9 mouse cellular contexts compared by ENCODE assay signal in the genomic region with DNA sequence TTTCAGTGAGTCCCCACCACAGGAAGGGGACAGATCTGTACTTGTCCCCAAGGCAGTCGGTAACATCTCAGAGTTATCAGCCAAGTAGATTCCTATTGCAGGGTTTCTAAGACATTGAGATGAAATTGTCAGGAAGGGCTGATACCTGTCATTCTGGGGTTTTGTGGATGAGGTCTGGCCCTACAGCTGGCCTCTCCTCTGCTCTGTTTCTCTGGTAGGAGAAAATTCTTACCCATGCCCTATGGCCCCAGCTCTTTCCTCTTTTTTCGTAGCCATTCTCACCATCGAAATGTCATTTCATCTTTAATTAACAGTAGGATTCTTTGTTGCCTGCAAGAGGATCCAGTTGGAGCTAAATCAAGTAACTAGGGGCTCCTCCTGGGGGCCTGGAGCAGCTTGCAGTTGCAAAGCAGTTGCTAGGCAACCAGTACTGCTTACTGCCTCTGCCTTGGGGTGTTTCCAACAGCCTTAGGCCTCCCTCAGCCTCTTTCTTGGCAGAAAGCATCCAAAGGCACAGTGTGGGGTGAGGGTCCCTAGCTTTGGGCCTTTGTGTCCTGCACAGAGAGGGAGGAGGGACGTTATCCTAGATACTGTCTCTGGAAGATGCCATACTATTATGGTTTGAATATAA. TPM values are rescaled to one million over a fixed set of nuclear protein-coding genes. Genes with fewer than 3 reads are reported as not detected.
DNase-seq lines count a peak whose midpoint lies in the region; ATAC-seq and TF ChIP-seq lines count a peak whose summit lies in the region.
"Had no signal": no experiment of that assay in that cellular context is flagged by ENCODE, and none has a peak within 500 bp of the region (broad histone marks: within the 10 kb centered on the region; RNA-seq: fewer than 3 reads in every experiment).

A gene (plus strand): TSS at position 427 of the 631 bp plus-strand sequence.

- peak; percentile 23; the same call in 1 of the 2 replicates for TF ChIP-seq CTCF in hindbrain, postnatal 0 days (IDR thresholded peaks at IDR 0.05; ENCODE audit: low read depth)

- H3K4me2 ChIP-seq in kidney, embryonic 14.5 days (replicated peaks; ENCODE audit: low read depth, low read length), result no peak within 1 kb of the TSS
- H3K4me2 ChIP-seq in hindbrain, postnatal 0 days (ENCODE audit: low read depth, low read length), result no peak within 1 kb of the TSS

- H3K27me3 ChIP-seq in kidney, embryonic 14.5 days (ENCODE audit: control insufficient read depth, insufficient read depth, low read length), result no peaks in the 10 kb centered on the region
- H3K27me3 ChIP-seq in embryonic facial prominence, embryonic 10.5 days (replicated peaks; ENCODE audit: low read depth, poor library complexity, severe bottlenecking), result 0 out of 2 replicates have a peak, but pooled peaks cover 4% of the 10 kb centered on the region
- H3K27me3 ChIP-seq in hindbrain, postnatal 0 days (ENCODE audit: insufficient read depth, low read length), result no peaks in the 10 kb centered on the region; the same call in 1 of the 2 replicates
- no peaks in the 10 kb centered on the region for H3K27me3 ChIP-seq in midbrain, embryonic 10.5 days (ENCODE audit: low read depth, poor library complexity, severe bottlenecking)

- peak within 1 kb of the TSS; percentile 66; the same call in 1 of the 2 replicates for H3K27ac ChIP-seq in kidney, embryonic 14.5 days (ENCODE audit: low read depth, low read length)
- H3K27ac ChIP-seq in embryonic facial prominence, embryonic 10.5 days (replicated peaks), result 0 out of 2 replicates have a peak within 1 kb of the TSS, but pooled peaks have one; percentile 51
- H3K27ac ChIP-seq in hindbrain, postnatal 0 days, result peak within 1 kb of the TSS; percentile 81
- H3K27ac ChIP-seq in midbrain, embryonic 10.5 days (replicated peaks), result peak within 1 kb of the TSS; percentile 73

- 53% methylated on average over 4 of the region's 4 CpGs for WGBS in kidney, embryonic 14.5 days
- WGBS in embryonic facial prominence, embryonic 10.5 days, result 52% methylated on average over 4 of the region's 4 CpGs
- 12% methylated on average over 4 of the region's 4 CpGs for WGBS in hindbrain, postnatal 0 days
- WGBS in midbrain, embryonic 10.5 days, result 35% methylated on average over 4 of the region's 4 CpGs

- H3K9ac ChIP-seq in kidney, embryonic 14.5 days (ENCODE audit: low read depth, low read length), result no peak within 1 kb of the TSS
- no peak within 1 kb of the TSS for H3K9ac ChIP-seq in hindbrain, postnatal 0 days (replicated peaks; ENCODE audit: low read length)

- H3K36me3 ChIP-seq in kidney, embryonic 14.5 days (ENCODE audit: control insufficient read depth, insufficient read depth, low read length), result no peaks in the 10 kb centered on the region
- no peaks in the 10 kb centered on the region for H3K36me3 ChIP-seq in embryonic facial prominence, embryonic 10.5 days (replicated peaks)
- no peaks in the 10 kb centered on the region for H3K36me3 ChIP-seq in hindbrain, postnatal 0 days (ENCODE audit: insufficient read depth, low read length)
- H3K36me3 ChIP-seq in midbrain, embryonic 10.5 days, result no peaks in the 10 kb centered on the region
- H3K36me3 ChIP-seq: G1E had no signal

- no peak for DNase-seq in kidney, postnatal 25 days
- no peak for DNase-seq in embryonic facial prominence, embryonic 10.5 days (ENCODE audit: low spot score)
- peak; percentile 94 for DNase-seq in hindbrain, postnatal 0 days (ENCODE audit: low spot score)
- DNase-seq in midbrain, embryonic 10.5 days (ENCODE audit: low spot score), result peak; percentile 46
- peak; percentile 8 to 34 for DNase-seq in thymus, postnatal 10 days (ENCODE audit: low spot score in 2 of 2)
- DNase-seq in gastrocnemius, postnatal 25 days, result no peak
- no peak for DNase-seq in c-Kit-positive CD71-positive TER-119-positive erythroid progenitor cells, embryonic 14.5 days (ENCODE audit: low spot score)

- ATAC-seq in kidney, embryonic 14.5 days (ENCODE audit: low FRiP score, low TSS enrichment), result peak; percentile 41; the same call in 1 of the 2 replicates
- peak; percentile 91 for ATAC-seq in hindbrain, postnatal 0 days

- no peak within 1 kb of the TSS for H3K4me3 ChIP-seq in kidney, embryonic 14.5 days (ENCODE audit: low read length)
- H3K4me3 ChIP-seq in embryonic facial prominence, embryonic 10.5 days, result no peak within 1 kb of the TSS
- H3K4me3 ChIP-seq in hindbrain, postnatal 0 days (ENCODE audit: low read length), result no peak within 1 kb of the TSS
- H3K4me3 ChIP-seq in midbrain, embryonic 10.5 days, result no peak within 1 kb of the TSS

- peaks cover 17% of the 10 kb centered on the region; the same call in 1 of the 2 replicates for H3K4me1 ChIP-seq in kidney, embryonic 14.5 days (ENCODE audit: control insufficient read depth, insufficient read depth, low read length)
- H3K4me1 ChIP-seq in embryonic facial prominence, embryonic 10.5 days, result peaks cover 22% of the 10 kb centered on the region
- H3K4me1 ChIP-seq in hindbrain, postnatal 0 days (ENCODE audit: insufficient read depth, low read length), result peaks cover 22% of the 10 kb centered on the region
- peaks cover 35% of the 10 kb centered on the region for H3K4me1 ChIP-seq in midbrain, embryonic 10.5 days

- no peaks in the 10 kb centered on the region for H3K9me3 ChIP-seq in kidney, embryonic 14.5 days (ENCODE audit: control insufficient read depth, low read length)
- no peaks in the 10 kb centered on the region for H3K9me3 ChIP-seq in embryonic facial prominence, embryonic 10.5 days
- H3K9me3 ChIP-seq in hindbrain, postnatal 0 days (ENCODE audit: low read length), result no peaks in the 10 kb centered on the region
- no peaks in the 10 kb centered on the region for H3K9me3 ChIP-seq in midbrain, embryonic 10.5 days (replicated peaks)
- H3K9me3 ChIP-seq: G1E had no signal

RNA-seq across cellular contexts. Expression of the gene that starts here (rescaled TPM):
- 0.85 and 1.7 TPM in 2 replicates for polyA plus RNA-seq in kidney, embryonic 14.5 days (2014; fragmentation: Nextera tagmentation; extraction: Ambion mirVana)
- polyA plus RNA-seq in embryonic facial prominence, embryonic 10.5 days (2016; fragmentation: Nextera tagmentation; extraction: Ambion mirVana), result 0.22 TPM in 1 of 2 replicates, not detected in the other
- total RNA-seq in hindbrain, postnatal 0 days (2014; rRNA removed), result 11.8 and 18.8 TPM in 2 replicates
- 12.3 and 13.9 TPM in 2 replicates for polyA plus RNA-seq in hindbrain, postnatal 0 days (2015; fragmentation: Nextera tagmentation; extraction: Ambion mirVana)
- polyA plus RNA-seq in midbrain, embryonic 10.5 days (2016; fragmentation: Nextera tagmentation; extraction: Ambion mirVana), result 0.20 and 1.0 TPM in 2 replicates
- not detected for total RNA-seq in gastrocnemius, postnatal 25 days (2021)
- polyA plus RNA-seq: G1E had no signal

Comparison
In these comparisons a context has a peak if more than half of its experiments do, and no peak if none do; other contexts are left out.
1. RNA of the gene that starts here (total RNA-seq): 11.8 to 18.8 TPM in hindbrain, postnatal 0 days; not detected in gastrocnemius, postnatal 25 days; every median in the first group is over 10 times any median in the second.
2. DNase-seq: peak in hindbrain, postnatal 0 days (single experiment), midbrain, embryonic 10.5 days (single experiment) and thymus, postnatal 10 days (2 of 2); none in kidney, postnatal 25 days (0 of 2), embryonic facial prominence, embryonic 10.5 days (single experiment), gastrocnemius, postnatal 25 days (single experiment) and c-Kit-positive CD71-positive TER-119-positive erythroid progenitor cells, embryonic 14.5 days (single experiment).
3. Peak in every context shown above with its lines, with median percentiles within 50 percentile points of each other: H3K27ac ChIP-seq.